Mouse (Mus musculus): ENCODE measurements at regions not wholly inside any gene's neighbourhood (a gene's known extent, or its start where the extent isn't known, plus 50 kb on each side); places are given as distances from the start of the nearest gene placed in this dataset.
A peak's percentile ranks its signal among the peaks of the same experiment; 100 is the strongest.

- no peaks in the 10 kb centered on the region for H3K9me3 ChIP-seq (replicated peaks)
- WGBS (ENCODE audit: insufficient replicate concordance): 48% methylated on average over 10 of the region's 10 CpGs
- no peaks in the 10 kb centered on the region for H3K27me3 ChIP-seq
- H3K27ac ChIP-seq (replicated peaks): no peak overlapping the region
- H3K36me3 ChIP-seq (replicated peaks): no peaks in the 10 kb centered on the region
- H3K4me1 ChIP-seq (replicated peaks): no peaks in the 10 kb centered on the region
- ATAC-seq (ENCODE audit: insufficient read depth): no peak
- H3K9ac ChIP-seq: no peak overlapping the region
- H3K4me2 ChIP-seq: no peak overlapping the region
- no peak overlapping the region for H3K4me3 ChIP-seq (replicated peaks)
These were observed 65.3 kb upstream of the Tmem150c start for GRCm38 (mm10) chr5:100224773-100225363.

GRCm38 (mm10) chr5:100221005-100221583, 61.5 kb upstream of the Tmem150c start:
- H3K27me3 ChIP-seq: no peaks in the 10 kb centered on the region
- no peaks in the 10 kb centered on the region for H3K36me3 ChIP-seq (replicated peaks)
- H3K9me3 ChIP-seq (replicated peaks): no peaks in the 10 kb centered on the region
- H3K4me3 ChIP-seq (replicated peaks): no peak overlapping the region
- WGBS (ENCODE audit: insufficient replicate concordance): 40% methylated on average over 10 of the region's 10 CpGs
- no peak overlapping the region for H3K27ac ChIP-seq (replicated peaks)
- no peak for ATAC-seq (ENCODE audit: insufficient read depth)
- H3K4me1 ChIP-seq (replicated peaks): no peaks in the 10 kb centered on the region
- no peak overlapping the region for H3K9ac ChIP-seq
- H3K4me2 ChIP-seq: no peak overlapping the region

GRCm38 (mm10) chr5:100220320-100220719, 60.7 kb upstream of the Tmem150c start:
- Histone ChIP-seq H3K4me3 (replicated peaks) (no peak overlapping the region), H3K9me3 (replicated peaks) (no peaks in the 10 kb centered on the region), H3K27me3 (no peaks in the 10 kb centered on the region), H3K27ac (replicated peaks) (no peak overlapping the region), H3K9ac (no peak overlapping the region), H3K4me1 (replicated peaks) (no peaks in the 10 kb centered on the region), H3K36me3 (replicated peaks) (no peaks in the 10 kb centered on the region), H3K4me2 (no peak overlapping the region)
- 57% methylated on average over 11 of the region's 11 CpGs for whole genome bisulfite sequencing (ENCODE audit: insufficient replicate concordance)
- no peak for ATAC-seq (ENCODE audit: insufficient read depth)

- no peaks in the 10 kb centered on the region for H3K4me1 ChIP-seq (replicated peaks)
- no peaks in the 10 kb centered on the region for H3K27me3 ChIP-seq
- H3K9me3 ChIP-seq (replicated peaks): no peaks in the 10 kb centered on the region
- H3K36me3 ChIP-seq (replicated peaks): no peaks in the 10 kb centered on the region
- 81% methylated on average over 3 of the region's 3 CpGs for WGBS (ENCODE audit: insufficient replicate concordance)
- no peak overlapping the region for H3K9ac ChIP-seq
- no peak for ATAC-seq (ENCODE audit: insufficient read depth)
- no peak overlapping the region for H3K27ac ChIP-seq (replicated peaks)
- no peak overlapping the region for H3K4me2 ChIP-seq
- no peak overlapping the region for H3K4me3 ChIP-seq (replicated peaks)
These were observed 58.7 kb upstream of the Tmem150c start for GRCm38 (mm10) chr5:100218256-100218851.

- no peak overlapping the region; the same call in 1 of the 2 replicates for H3K27ac ChIP-seq (replicated peaks)
- ATAC-seq (ENCODE audit: insufficient read depth): peak; percentile 62
- H3K9ac ChIP-seq: no peak overlapping the region
- H3K36me3 ChIP-seq (replicated peaks): no peaks in the 10 kb centered on the region
- no peak overlapping the region for H3K4me3 ChIP-seq (replicated peaks)
- peak overlapping the region; percentile 52 for H3K4me2 ChIP-seq
- WGBS (ENCODE audit: insufficient replicate concordance): 10% methylated on average over 17 of the region's 17 CpGs
- H3K27me3 ChIP-seq: no peaks in the 10 kb centered on the region
- H3K4me1 ChIP-seq (replicated peaks): no peaks in the 10 kb centered on the region
- H3K9me3 ChIP-seq (replicated peaks): no peaks in the 10 kb centered on the region
These were observed 57.8 kb upstream of the Tmem150c start for GRCm38 (mm10) chr5:100217178-100218035.

GRCm38 (mm10) chr5:100213901-100214300, 54.3 kb upstream of the Tmem150c start:
- Histone ChIP-seq H3K27ac (replicated peaks) (no peak overlapping the region), H3K9ac (no peak overlapping the region), H3K36me3 (replicated peaks) (no peaks in the 10 kb centered on the region), H3K4me2 (no peak overlapping the region), H3K27me3 (no peaks in the 10 kb centered on the region), H3K4me1 (replicated peaks) (0 out of 2 replicates have a peak, but pooled peaks cover 3% of the 10 kb centered on the region), H3K9me3 (replicated peaks) (no peaks in the 10 kb centered on the region), H3K4me3 (replicated peaks) (no peak overlapping the region)
- WGBS (ENCODE audit: insufficient replicate concordance): 75% methylated on average over 8 of the region's 8 CpGs
- ATAC-seq (ENCODE audit: insufficient read depth): no peak

- H3K4me1 ChIP-seq (replicated peaks): 0 out of 2 replicates have a peak, but pooled peaks cover 3% of the 10 kb centered on the region
- H3K4me2 ChIP-seq: no peak overlapping the region
- H3K4me3 ChIP-seq (replicated peaks): no peak overlapping the region
- no peak overlapping the region for H3K27ac ChIP-seq (replicated peaks)
- no peaks in the 10 kb centered on the region for H3K9me3 ChIP-seq (replicated peaks)
- 0 out of 2 replicates have a peak, but pooled peaks have one; percentile 15 for ATAC-seq (ENCODE audit: insufficient read depth)
- 48% methylated on average over 5 of the region's 5 CpGs for WGBS (ENCODE audit: insufficient replicate concordance)
- H3K9ac ChIP-seq: no peak overlapping the region
- H3K27me3 ChIP-seq: no peaks in the 10 kb centered on the region
- no peaks in the 10 kb centered on the region for H3K36me3 ChIP-seq (replicated peaks)
These were observed 51.1 kb upstream of the Tmem150c start for GRCm38 (mm10) chr5:100210708-100211107.
